Mouse (Mus musculus): ENCODE measurements at regions not wholly inside any gene's neighbourhood (a gene's known extent, or its start where the extent isn't known, plus 50 kb on each side); places are given as distances from the start of the nearest gene placed in this dataset.

DNA sequence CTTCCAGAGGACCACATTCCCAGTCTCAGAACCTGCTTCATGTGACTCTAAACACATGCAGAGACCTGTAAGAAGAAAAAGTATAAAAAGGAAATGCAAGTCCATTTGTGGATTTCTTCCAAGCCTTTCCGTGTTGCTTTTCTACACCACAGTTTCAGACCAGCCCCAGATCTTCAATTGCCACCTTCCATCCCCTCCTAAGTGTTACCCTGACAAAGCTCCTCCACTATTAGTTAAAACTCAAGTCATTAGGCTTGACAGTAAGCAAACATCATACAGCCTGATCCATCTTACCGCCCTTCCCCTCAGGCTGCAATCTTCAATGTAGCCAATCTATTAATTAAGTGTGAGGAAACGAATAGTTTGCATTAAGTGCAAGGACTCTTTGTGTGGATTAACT, 1016.1 kb downstream of the Ttll7 start:
- TF ChIP-seq POLR2A (IDR thresholded peaks at IDR 0.05; ENCODE audit: extremely low read depth, insufficient read depth, low read length) (no peak), CTCF (IDR thresholded peaks at IDR 0.05; ENCODE audit: extremely low read depth, insufficient read depth, low read length) (no peak)
